Mouse (Mus musculus) E14TG2a.4 (cell line): ENCODE measurements at regions not wholly inside any gene's neighbourhood (a gene's known extent, or its start where the extent isn't known, plus 50 kb on each side); places are given as distances from the start of the nearest gene placed in this dataset.

Experiments
- CTCF ChIP-seq: conservative IDR thresholded peaks from 2 replicates; pipeline ENCODE4 v1.5.1; 2014; ENCODE audit warnings: low read length
- NANOG ChIP-seq: IDR thresholded peaks from 2 replicates; pipeline ENCODE4 v1.6.1; 2014; ENCODE audit warnings: borderline replicate concordance, low read length, mixed read lengths

GRCm38 (mm10) chr15:34743130-34743782, 385.6 kb upstream of the 9430069I07Rik start:
- TF ChIP-seq CTCF (peak; percentile 93), NANOG (no peak)
